Mouse (Mus musculus): ENCODE measurements around the gene Arhgap9. TPM values are rescaled to one million over a fixed set of nuclear protein-coding genes. Genes with fewer than 3 reads are reported as not detected.

Arhgap9 gene
- polyA plus RNA-seq, 1 experiment from 2014 or later = 0.88 TPM

GRCm38 (mm10) chr10:127287271-127287935, 34.4 kb upstream of the Arhgap9 start:
- H3K27me3 ChIP-seq (replicated peaks) = no peaks in the 10 kb centered on the region
- H3K4me3 ChIP-seq (replicated peaks) = peak overlapping the region; percentile 65
- H3K4me2 ChIP-seq = peak overlapping the region; percentile 83
- peak overlapping the region; percentile 98 for H3K27ac ChIP-seq (replicated peaks)
- no peak for ATAC-seq (ENCODE audit: low FRiP score)
- H3K4me1 ChIP-seq = peaks cover 63% of the 10 kb centered on the region
- H3K9ac ChIP-seq (replicated peaks) = peak overlapping the region; percentile 75
- H3K9me3 ChIP-seq (replicated peaks) = no peaks in the 10 kb centered on the region
- WGBS = 65% methylated on average over 15 of the region's 15 CpGs
- H3K36me3 ChIP-seq = peaks cover 37% of the 10 kb centered on the region

- H3K27ac ChIP-seq (replicated peaks) = peak overlapping the region; percentile 98
- no peak for ATAC-seq (ENCODE audit: low FRiP score)
- H3K4me1 ChIP-seq = peaks cover 68% of the 10 kb centered on the region
- peak overlapping the region; percentile 75 for H3K9ac ChIP-seq (replicated peaks)
- peak overlapping the region; percentile 65 for H3K4me3 ChIP-seq (replicated peaks)
- H3K4me2 ChIP-seq = peak overlapping the region; percentile 83
- H3K27me3 ChIP-seq (replicated peaks) = no peaks in the 10 kb centered on the region
- WGBS = 1% methylated on average over 3 of the region's 3 CpGs
- no peaks in the 10 kb centered on the region for H3K9me3 ChIP-seq (replicated peaks)
- peaks cover 32% of the 10 kb centered on the region for H3K36me3 ChIP-seq
Measured at GRCm38 (mm10) chr10:127287936-127288293, 33.8 kb upstream of the Arhgap9 start.

DNA sequence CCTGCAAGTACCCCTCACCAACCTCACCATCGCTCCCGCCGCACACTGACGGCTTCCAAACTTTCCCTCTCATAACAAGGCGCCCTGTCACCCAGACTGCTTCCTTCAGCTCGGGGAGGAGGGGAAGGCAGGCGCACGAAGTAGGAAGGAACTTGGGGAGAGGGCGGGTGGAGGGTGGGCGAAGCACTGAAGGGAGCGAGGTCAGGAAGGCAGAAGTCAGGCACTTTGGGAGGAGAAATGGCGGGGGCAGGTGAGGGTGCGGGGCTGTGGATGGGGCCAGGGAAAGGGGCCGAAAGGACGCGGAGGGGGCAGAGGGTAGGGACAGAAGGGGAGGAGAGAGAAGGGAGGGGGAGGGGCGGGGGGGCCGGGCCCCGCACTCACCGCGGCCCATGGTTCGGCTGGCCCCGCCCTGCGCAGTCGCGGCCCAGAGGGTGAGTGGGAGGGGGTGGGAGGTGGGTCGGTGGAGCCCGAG, 33.4 kb upstream of the Arhgap9 start:
- WGBS = 1% methylated on average over 21 of the region's 28 CpGs
- Histone ChIP-seq H3K9ac (replicated peaks) (peak overlapping the region; percentile 75), H3K36me3 (peaks cover 28% of the 10 kb centered on the region), H3K27me3 (replicated peaks) (no peaks in the 10 kb centered on the region), H3K4me2 (peak overlapping the region; percentile 83), H3K4me1 (peaks cover 68% of the 10 kb centered on the region), H3K27ac (replicated peaks) (peak overlapping the region; percentile 98), H3K9me3 (replicated peaks) (no peaks in the 10 kb centered on the region), H3K4me3 (replicated peaks) (peak overlapping the region; percentile 65)
- peak; percentile 3 for ATAC-seq (ENCODE audit: low FRiP score)

DNA sequence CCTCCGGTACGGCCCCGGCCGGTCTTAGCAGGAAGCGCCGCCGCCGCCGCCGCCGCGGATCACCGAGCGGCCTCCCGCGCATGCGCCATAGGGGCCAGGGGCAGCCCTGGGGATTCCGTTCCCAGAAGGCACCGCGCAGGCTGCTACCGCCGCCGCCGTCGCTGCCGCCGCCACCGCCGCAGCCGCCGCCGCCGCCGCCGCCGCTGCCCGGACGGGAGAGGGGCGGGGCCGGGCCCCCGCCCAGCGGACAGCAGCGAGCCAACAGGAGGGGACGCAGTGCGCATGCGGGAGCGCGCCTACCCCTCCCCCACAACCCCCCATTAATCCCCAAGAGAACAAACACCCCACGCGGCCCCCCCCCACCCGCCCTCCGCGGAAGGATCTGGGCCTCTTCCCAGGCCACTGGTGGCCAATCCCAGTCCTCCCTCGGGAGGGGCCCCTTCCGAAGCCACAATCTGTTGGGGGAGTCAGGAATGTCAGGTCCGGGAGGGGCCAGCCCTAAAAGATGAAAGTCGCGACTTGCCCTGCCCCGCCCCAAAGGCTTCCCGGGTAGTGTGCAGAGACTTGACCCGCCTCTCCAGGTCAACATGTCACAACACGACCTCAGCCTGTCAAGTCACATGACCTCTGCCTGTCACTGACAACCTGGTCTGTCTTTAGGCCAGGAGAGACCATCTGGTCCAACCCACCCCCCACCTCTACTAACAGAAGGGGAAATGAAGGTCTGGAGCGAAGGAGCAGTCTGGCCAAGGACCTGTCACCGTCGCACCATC, 32.8 kb upstream of the Arhgap9 start, which contains the start of gene Mbd6:
Gene Mbd6 (minus strand): TSS at position 219 of the 773 bp plus-strand sequence.
- Histone ChIP-seq H3K36me3 (peaks cover 26% of the 10 kb centered on the region), H3K9ac (replicated peaks) (peak within 1 kb of the TSS; percentile 75), H3K4me2 (peak within 1 kb of the TSS; percentile 83), H3K4me3 (replicated peaks) (peak within 1 kb of the TSS; percentile 65), H3K27me3 (replicated peaks) (no peaks in the 10 kb centered on the region), H3K9me3 (replicated peaks) (no peaks in the 10 kb centered on the region), H3K4me1 (peaks cover 67% of the 10 kb centered on the region), H3K27ac (replicated peaks) (peak within 1 kb of the TSS; percentile 98)
- WGBS = under 1% methylated on average over 53 of the region's 65 CpGs
- peak; percentile 16 for ATAC-seq (ENCODE audit: low FRiP score)

DNA sequence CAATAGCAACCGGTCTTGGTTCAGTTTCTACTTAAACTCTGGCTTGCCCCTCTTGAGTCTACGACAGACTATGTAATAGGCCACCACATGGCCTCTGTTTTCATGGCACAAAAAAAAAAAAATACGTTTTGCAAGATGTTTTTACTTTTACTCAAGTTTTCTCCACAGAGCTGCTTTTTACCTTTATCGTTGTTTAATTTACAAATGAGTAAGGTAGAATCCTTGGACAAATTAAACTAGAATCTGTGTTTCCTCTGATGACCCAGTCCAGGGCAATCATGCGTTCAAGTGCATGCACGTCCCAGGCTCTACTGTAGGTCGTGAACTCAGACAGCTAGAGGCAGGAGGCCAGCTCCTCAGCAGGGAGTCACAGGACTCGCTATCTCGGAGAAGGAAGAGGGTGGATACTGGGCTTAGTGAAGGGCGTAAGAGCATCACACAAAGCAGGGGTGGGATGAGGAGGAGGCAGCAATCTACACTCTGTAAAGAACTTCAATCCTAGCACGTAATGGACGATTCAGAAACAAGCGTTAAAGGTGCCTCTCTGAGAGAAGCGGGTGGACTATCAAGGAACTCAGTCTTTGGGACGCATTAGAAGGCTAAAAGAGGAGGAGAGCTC, 32.1 kb upstream of the Arhgap9 start:
- WGBS = 2% methylated on average over 15 of the region's 15 CpGs

GRCm38 (mm10) chr10:127290307-127290929, 31.3 kb upstream of the Arhgap9 start:
- Histone ChIP-seq H3K4me1 (peaks cover 60% of the 10 kb centered on the region), H3K36me3 (peaks cover 28% of the 10 kb centered on the region), H3K27me3 (replicated peaks) (no peaks in the 10 kb centered on the region), H3K4me3 (replicated peaks) (peak overlapping the region; percentile 65), H3K27ac (replicated peaks) (peak overlapping the region; percentile 98), H3K9me3 (replicated peaks) (no peaks in the 10 kb centered on the region), H3K4me2 (peak overlapping the region; percentile 83), H3K9ac (replicated peaks) (peak overlapping the region; percentile 75)
- peak; percentile 93 for ATAC-seq (ENCODE audit: low FRiP score)
- under 1% methylated on average over 34 of the region's 47 CpGs for WGBS

More for the DNA sequence above, 32.1 kb upstream of the Arhgap9 start:
- peak; percentile 5 for ATAC-seq (ENCODE audit: low FRiP score)
- Histone ChIP-seq H3K4me3 (replicated peaks) (peak overlapping the region; percentile 65), H3K9me3 (replicated peaks) (no peaks in the 10 kb centered on the region), H3K27ac (replicated peaks) (peak overlapping the region; percentile 98), H3K4me1 (peaks cover 65% of the 10 kb centered on the region), H3K9ac (replicated peaks) (peak overlapping the region; percentile 75), H3K4me2 (peak overlapping the region; percentile 83), H3K36me3 (peaks cover 26% of the 10 kb centered on the region), H3K27me3 (replicated peaks) (no peaks in the 10 kb centered on the region)

DNA sequence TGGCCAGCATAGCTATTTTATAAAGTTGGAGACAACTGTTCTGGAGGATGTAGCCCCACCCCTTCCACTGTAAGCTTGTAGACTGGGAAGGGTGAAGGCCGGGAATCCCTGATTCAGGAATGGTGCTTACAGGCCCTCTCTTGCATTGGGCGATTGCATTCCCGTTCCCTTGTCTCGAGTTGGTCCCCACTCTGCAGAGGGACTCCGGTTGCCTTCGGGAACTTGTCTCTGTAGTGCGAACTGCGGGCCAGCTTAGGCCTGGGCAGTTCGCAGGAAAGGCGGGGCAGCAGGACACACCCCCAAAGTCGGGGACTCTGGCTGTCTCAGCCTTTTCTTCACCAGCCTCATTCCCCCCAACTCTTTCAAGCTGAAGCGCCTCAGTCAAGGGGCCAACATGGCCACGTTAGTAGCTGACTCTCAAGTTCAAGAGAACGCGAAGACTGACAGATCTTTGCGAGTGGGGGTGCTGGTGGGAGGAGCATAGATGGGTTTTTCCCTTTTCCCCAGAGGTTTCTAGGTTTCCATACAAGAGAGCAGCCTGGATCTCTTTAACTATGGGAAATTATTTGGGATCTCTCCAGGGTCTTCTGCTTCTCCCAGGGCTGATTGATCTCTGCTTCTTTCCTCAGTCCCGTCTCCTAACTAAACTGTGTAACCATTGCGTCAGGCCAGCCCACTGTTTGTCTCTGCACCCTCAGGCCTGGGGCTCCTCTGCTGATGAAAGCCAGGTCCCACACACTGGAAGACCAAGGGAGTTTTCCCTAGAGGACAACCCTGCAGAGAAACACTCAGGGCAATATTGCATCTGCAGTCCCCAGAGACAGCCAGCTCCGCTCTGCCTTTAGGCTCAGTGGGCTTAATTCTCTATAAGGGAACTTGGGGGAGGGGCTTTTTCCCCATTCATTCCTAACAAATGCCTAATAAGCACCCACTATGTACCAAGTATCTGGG, 30.6 kb upstream of the Arhgap9 start:
- peak overlapping the region; percentile 69 for H3K9ac ChIP-seq (replicated peaks)
- H3K36me3 ChIP-seq = peaks cover 28% of the 10 kb centered on the region
- H3K9me3 ChIP-seq (replicated peaks) = no peaks in the 10 kb centered on the region
- peak overlapping the region; percentile 83 for H3K4me2 ChIP-seq
- peak overlapping the region; percentile 98 for H3K27ac ChIP-seq (replicated peaks)
- peaks cover 52% of the 10 kb centered on the region for H3K4me1 ChIP-seq
- H3K27me3 ChIP-seq (replicated peaks) = no peaks in the 10 kb centered on the region
- ATAC-seq (ENCODE audit: low FRiP score) = peak; percentile 43
- H3K4me3 ChIP-seq (replicated peaks) = peak overlapping the region; percentile 65
- WGBS = 1% methylated on average over 19 of the region's 19 CpGs

DNA sequence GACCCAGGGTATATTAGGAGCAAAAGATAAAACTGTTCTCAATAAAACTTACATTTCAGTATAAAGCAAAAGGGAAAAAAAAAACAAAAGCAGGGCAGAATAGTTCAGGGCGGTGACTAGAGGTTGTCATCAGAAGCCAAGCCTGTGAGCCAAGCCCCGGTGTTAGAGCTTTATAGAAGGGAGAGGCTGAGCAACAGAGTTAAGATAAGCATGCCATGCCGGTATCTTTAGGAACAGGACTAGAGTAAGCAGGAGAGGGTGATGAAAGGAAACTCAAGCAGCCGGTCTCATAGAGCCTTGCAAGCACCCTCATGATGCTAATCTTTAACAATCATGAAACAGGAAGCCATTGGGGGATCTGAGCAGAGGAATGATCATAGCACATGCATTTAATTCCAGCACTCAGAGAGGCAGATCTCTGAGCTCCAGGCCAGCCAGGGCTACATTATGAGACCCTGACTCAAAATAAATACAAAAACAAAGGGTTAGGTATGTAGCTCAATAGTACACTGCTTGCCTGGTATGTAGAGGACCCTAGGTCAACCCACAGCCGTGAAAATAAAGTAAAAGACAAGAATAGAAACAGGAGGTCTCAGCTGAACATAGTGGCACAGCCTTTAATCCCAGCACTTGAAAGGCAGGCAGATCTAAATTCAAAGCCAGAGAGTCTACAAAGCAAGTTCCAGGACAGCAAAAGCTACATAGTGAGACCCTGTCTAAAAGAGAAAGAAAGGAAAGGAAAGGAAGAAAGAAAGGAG, 29.7 kb upstream of the Arhgap9 start:
- peak overlapping the region; percentile 65 for H3K4me3 ChIP-seq (replicated peaks)
- H3K27ac ChIP-seq (replicated peaks) = peak overlapping the region; percentile 98; the same call in 1 of the 2 replicates
- WGBS = 51% methylated on average over 5 of the region's 5 CpGs

DNA sequence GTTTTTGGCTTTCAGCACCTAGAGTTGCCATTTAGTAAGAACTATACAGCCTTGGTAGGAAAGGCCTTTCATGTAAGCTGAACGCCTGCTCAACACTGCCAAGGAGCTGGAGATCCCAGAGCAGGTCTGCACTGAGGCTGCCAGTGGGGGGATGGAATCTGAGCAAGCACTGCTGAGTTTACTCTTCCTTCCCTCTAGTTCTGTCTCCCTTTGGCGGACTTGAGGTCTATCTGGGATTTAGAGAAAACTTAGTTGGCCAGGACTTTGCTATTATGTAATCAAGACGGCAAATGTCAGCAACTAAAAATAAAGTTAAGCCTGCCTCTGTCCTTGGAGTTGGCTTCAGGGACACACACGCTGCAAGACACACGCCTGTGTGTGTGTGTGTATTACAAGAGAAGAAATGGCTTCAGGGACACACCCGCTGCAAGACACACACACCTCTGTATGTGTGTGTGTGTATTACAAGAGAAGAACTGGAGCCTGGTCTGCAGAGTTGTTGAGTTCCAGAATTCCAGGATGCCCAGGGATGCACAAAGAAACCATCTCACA, 28.7 kb upstream of the Arhgap9 start:
- peaks cover 43% of the 10 kb centered on the region for H3K36me3 ChIP-seq
- H3K4me1 ChIP-seq = peaks cover 33% of the 10 kb centered on the region
- no peaks in the 10 kb centered on the region for H3K27me3 ChIP-seq (replicated peaks)
- peak overlapping the region; percentile 15; the same call in 1 of the 2 replicates for H3K9ac ChIP-seq (replicated peaks)
- H3K27ac ChIP-seq (replicated peaks) = no peak overlapping the region
- no peaks in the 10 kb centered on the region for H3K9me3 ChIP-seq (replicated peaks)
- ATAC-seq (ENCODE audit: low FRiP score) = no peak
- H3K4me3 ChIP-seq (replicated peaks) = no peak overlapping the region
- 87% methylated on average over 6 of the region's 6 CpGs for WGBS
- H3K4me2 ChIP-seq = no peak overlapping the region

More for the DNA sequence above, 29.7 kb upstream of the Arhgap9 start:
- no peak for ATAC-seq (ENCODE audit: low FRiP score)
- peaks cover 33% of the 10 kb centered on the region for H3K36me3 ChIP-seq
- no peaks in the 10 kb centered on the region for H3K9me3 ChIP-seq (replicated peaks)
- peak overlapping the region; percentile 83 for H3K4me2 ChIP-seq
- H3K4me1 ChIP-seq = peaks cover 43% of the 10 kb centered on the region
- peak overlapping the region; percentile 69 for H3K9ac ChIP-seq (replicated peaks)
- no peaks in the 10 kb centered on the region for H3K27me3 ChIP-seq (replicated peaks)

Measured in neural tube, embryonic 15.5 days (tissue).